Mouse (Mus musculus): ENCODE measurements around the gene Ppfia4. TPM values are rescaled to one million over a fixed set of nuclear protein-coding genes. Genes with fewer than 3 reads are reported as not detected.
A peak's percentile ranks its signal among the peaks of the same experiment; 100 is the strongest.

Gene Ppfia4
- polyA plus RNA-seq (2012; rRNA removed), result 5.1 and 5.7 TPM in 2 replicates

GRCm38 (mm10) chr1:134332770-134333271 is at the start of gene Ppfia4:
Gene Ppfia4, minus strand, starts transcription at chr1:134332928.
- Histone ChIP-seq H3K4me3 (ENCODE audit: control insufficient read depth, low read depth, low read length) (no peak within 1 kb of the TSS), H3K27me3 (ENCODE audit: control insufficient read depth, insufficient read depth, low read length) (no peaks in the 10 kb centered on the region), H3K27ac (ENCODE audit: control insufficient read depth, insufficient read depth, low read depth, low read length) (no peak within 1 kb of the TSS), H3K4me1 (ENCODE audit: control insufficient read depth, insufficient read depth, low read length) (peaks cover 9% of the 10 kb centered on the region), H3K36me3 (ENCODE audit: control insufficient read depth, insufficient read depth, low read length) (no peaks in the 10 kb centered on the region)
- TF ChIP-seq CTCF (IDR thresholded peaks at IDR 0.05; ENCODE audit: control insufficient read depth, insufficient read depth, insufficient replicate concordance, low read depth, low read length), result no peak
- no peak for TF ChIP-seq POLR2A (IDR thresholded peaks at IDR 0.05; ENCODE audit: control insufficient read depth, low read depth, low read length)

GRCm38 (mm10) chr1:134381795-134382625 is 49.3 kb upstream of the Ppfia4 start:
- TF ChIP-seq POLR2A (IDR thresholded peaks at IDR 0.05; ENCODE audit: control insufficient read depth, low read depth, low read length), result peak; percentile 42; the same call in 1 of the 2 replicates
- TF ChIP-seq CTCF (IDR thresholded peaks at IDR 0.05; ENCODE audit: control insufficient read depth, insufficient read depth, insufficient replicate concordance, low read depth, low read length), result no peak
- peak overlapping the region; percentile 7; the same call in 1 of the 2 replicates for H3K27ac ChIP-seq (ENCODE audit: control insufficient read depth, insufficient read depth, low read depth, low read length)

GRCm38 (mm10) chr1:134381051-134381450 is 48.3 kb upstream of the Ppfia4 start:
- H3K36me3 ChIP-seq (ENCODE audit: control insufficient read depth, insufficient read depth, low read length), result no peaks in the 10 kb centered on the region
- H3K27me3 ChIP-seq (ENCODE audit: control insufficient read depth, insufficient read depth, low read length), result no peaks in the 10 kb centered on the region
- peak overlapping the region; percentile 23; the same call in 1 of the 2 replicates for H3K4me3 ChIP-seq (ENCODE audit: control insufficient read depth, low read depth, low read length)
- H3K27ac ChIP-seq (ENCODE audit: control insufficient read depth, insufficient read depth, low read depth, low read length), result no peak overlapping the region
- TF ChIP-seq POLR2A (IDR thresholded peaks at IDR 0.05; ENCODE audit: control insufficient read depth, low read depth, low read length) (no peak), CTCF (IDR thresholded peaks at IDR 0.05; ENCODE audit: control insufficient read depth, insufficient read depth, insufficient replicate concordance, low read depth, low read length) (no peak)
- H3K4me1 ChIP-seq (ENCODE audit: control insufficient read depth, insufficient read depth, low read length), result peaks cover 5% of the 10 kb centered on the region

More at GRCm38 (mm10) chr1:134381795-134382625, 49.3 kb upstream of the Ppfia4 start:
- Histone ChIP-seq H3K4me3 (ENCODE audit: control insufficient read depth, low read depth, low read length) (peak overlapping the region; percentile 57), H3K4me1 (ENCODE audit: control insufficient read depth, insufficient read depth, low read length) (peaks cover 5% of the 10 kb centered on the region), H3K27me3 (ENCODE audit: control insufficient read depth, insufficient read depth, low read length) (no peaks in the 10 kb centered on the region), H3K36me3 (ENCODE audit: control insufficient read depth, insufficient read depth, low read length) (no peaks in the 10 kb centered on the region)

DNA sequence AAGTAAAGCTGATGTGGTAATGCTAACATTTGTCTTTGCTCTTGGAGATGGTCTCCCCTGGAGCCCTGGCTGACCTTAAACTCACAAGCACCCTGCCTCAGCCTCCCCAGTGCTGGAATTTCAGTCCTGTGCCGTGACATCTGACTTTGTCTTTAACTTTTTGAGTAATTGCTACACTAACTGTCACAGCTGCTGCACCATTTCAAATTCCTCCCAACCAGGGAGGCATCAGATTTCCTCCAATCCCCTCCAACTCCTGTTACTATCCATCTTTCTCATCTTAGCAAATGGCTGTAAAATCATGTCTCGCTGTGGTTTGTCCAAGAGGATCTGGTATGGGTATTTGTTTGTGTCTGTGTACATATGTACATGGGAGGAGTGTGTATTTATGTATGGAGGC is 41.4 kb upstream of the Ppfia4 start:
- Histone ChIP-seq H3K4me3 (ENCODE audit: control insufficient read depth, low read depth, low read length) (no peak overlapping the region), H3K27me3 (ENCODE audit: control insufficient read depth, insufficient read depth, low read length) (no peaks in the 10 kb centered on the region), H3K27ac (ENCODE audit: control insufficient read depth, insufficient read depth, low read depth, low read length) (no peak overlapping the region), H3K4me1 (ENCODE audit: control insufficient read depth, insufficient read depth, low read length) (no peaks in the 10 kb centered on the region), H3K36me3 (ENCODE audit: control insufficient read depth, insufficient read depth, low read length) (no peaks in the 10 kb centered on the region)
- TF ChIP-seq POLR2A (IDR thresholded peaks at IDR 0.05; ENCODE audit: control insufficient read depth, low read depth, low read length) (no peak), CTCF (IDR thresholded peaks at IDR 0.05; ENCODE audit: control insufficient read depth, insufficient read depth, insufficient replicate concordance, low read depth, low read length) (no peak)

DNA sequence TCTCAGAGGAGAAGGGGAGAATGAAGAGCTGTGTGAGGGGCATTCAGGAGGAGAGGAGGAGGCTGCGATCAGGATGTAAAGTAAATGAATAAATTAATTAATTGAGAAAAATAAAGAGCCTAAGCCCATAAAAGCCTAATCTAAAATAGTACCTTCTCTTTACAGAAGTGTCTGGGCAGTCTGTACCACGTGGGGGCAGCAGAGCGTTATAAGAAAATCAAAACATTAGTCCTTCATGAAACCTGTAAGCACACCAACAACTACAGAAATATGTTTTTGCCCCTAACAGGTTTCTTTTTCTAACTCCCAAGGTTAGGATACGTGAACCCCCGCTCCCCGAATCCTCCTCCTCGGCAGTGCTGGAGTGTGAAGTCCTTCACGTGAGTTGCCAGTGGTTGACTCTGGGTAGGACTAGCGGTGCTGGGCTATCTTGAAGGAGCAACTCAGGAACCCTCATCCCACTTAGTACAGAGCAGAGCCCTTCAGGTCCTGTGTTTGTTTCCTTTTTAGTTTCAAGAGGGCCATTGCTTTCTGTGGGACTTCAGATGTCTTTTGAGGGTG is 36.1 kb upstream of the Ppfia4 start:
- Histone ChIP-seq H3K4me3 (ENCODE audit: control insufficient read depth, low read depth, low read length) (no peak overlapping the region), H3K27me3 (ENCODE audit: control insufficient read depth, insufficient read depth, low read length) (no peaks in the 10 kb centered on the region), H3K4me1 (ENCODE audit: control insufficient read depth, insufficient read depth, low read length) (no peaks in the 10 kb centered on the region), H3K27ac (ENCODE audit: control insufficient read depth, insufficient read depth, low read depth, low read length) (peak overlapping the region; percentile 9; the same call in 1 of the 2 replicates), H3K36me3 (ENCODE audit: control insufficient read depth, insufficient read depth, low read length) (no peaks in the 10 kb centered on the region)
- TF ChIP-seq CTCF (IDR thresholded peaks at IDR 0.05; ENCODE audit: control insufficient read depth, insufficient read depth, insufficient replicate concordance, low read depth, low read length), result no peak
- no peak for TF ChIP-seq POLR2A (IDR thresholded peaks at IDR 0.05; ENCODE audit: control insufficient read depth, low read depth, low read length)

GRCm38 (mm10) chr1:134365491-134365890 is 32.8 kb upstream of the Ppfia4 start:
- no peaks in the 10 kb centered on the region for H3K27me3 ChIP-seq (ENCODE audit: control insufficient read depth, insufficient read depth, low read length)
- H3K27ac ChIP-seq (ENCODE audit: control insufficient read depth, insufficient read depth, low read depth, low read length), result no peak overlapping the region
- H3K36me3 ChIP-seq (ENCODE audit: control insufficient read depth, insufficient read depth, low read length), result no peaks in the 10 kb centered on the region
- H3K4me3 ChIP-seq (ENCODE audit: control insufficient read depth, low read depth, low read length), result no peak overlapping the region
- TF ChIP-seq CTCF (IDR thresholded peaks at IDR 0.05; ENCODE audit: control insufficient read depth, insufficient read depth, insufficient replicate concordance, low read depth, low read length) (no peak), POLR2A (IDR thresholded peaks at IDR 0.05; ENCODE audit: control insufficient read depth, low read depth, low read length) (no peak)
- H3K4me1 ChIP-seq (ENCODE audit: control insufficient read depth, insufficient read depth, low read length), result peaks cover 5% of the 10 kb centered on the region

DNA sequence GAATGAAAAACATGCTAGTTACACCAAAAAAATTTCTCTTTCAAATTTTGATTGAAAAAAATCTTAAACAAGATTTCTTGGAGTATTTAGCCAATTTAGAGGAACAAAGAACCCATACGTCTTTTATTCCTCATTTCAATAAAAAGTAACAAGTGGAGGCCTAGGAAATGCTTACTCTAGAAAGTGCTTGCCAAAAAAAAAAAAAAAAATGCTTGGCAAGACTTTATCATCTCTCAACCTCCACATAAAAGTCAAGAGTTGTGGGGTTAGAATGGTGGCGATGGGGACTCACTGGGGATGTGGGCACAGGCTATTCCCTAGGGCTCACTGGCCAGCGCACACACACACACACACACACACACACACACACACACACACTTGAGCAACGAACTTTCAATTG is 30.5 kb upstream of the Ppfia4 start:
- H3K4me3 ChIP-seq (ENCODE audit: control insufficient read depth, low read depth, low read length), result no peak overlapping the region
- no peak for TF ChIP-seq POLR2A (IDR thresholded peaks at IDR 0.05; ENCODE audit: control insufficient read depth, low read depth, low read length)
- no peak for TF ChIP-seq CTCF (IDR thresholded peaks at IDR 0.05; ENCODE audit: control insufficient read depth, insufficient read depth, insufficient replicate concordance, low read depth, low read length)
- no peaks in the 10 kb centered on the region for H3K27me3 ChIP-seq (ENCODE audit: control insufficient read depth, insufficient read depth, low read length)
- H3K36me3 ChIP-seq (ENCODE audit: control insufficient read depth, insufficient read depth, low read length), result no peaks in the 10 kb centered on the region; the same call in 1 of the 2 replicates
- peaks cover 5% of the 10 kb centered on the region for H3K4me1 ChIP-seq (ENCODE audit: control insufficient read depth, insufficient read depth, low read length)
- H3K27ac ChIP-seq (ENCODE audit: control insufficient read depth, insufficient read depth, low read depth, low read length), result no peak overlapping the region

All from testis, adult 2 months (tissue).